Mouse (Mus musculus): ENCODE results near the gene Ppcdc.

DNA sequence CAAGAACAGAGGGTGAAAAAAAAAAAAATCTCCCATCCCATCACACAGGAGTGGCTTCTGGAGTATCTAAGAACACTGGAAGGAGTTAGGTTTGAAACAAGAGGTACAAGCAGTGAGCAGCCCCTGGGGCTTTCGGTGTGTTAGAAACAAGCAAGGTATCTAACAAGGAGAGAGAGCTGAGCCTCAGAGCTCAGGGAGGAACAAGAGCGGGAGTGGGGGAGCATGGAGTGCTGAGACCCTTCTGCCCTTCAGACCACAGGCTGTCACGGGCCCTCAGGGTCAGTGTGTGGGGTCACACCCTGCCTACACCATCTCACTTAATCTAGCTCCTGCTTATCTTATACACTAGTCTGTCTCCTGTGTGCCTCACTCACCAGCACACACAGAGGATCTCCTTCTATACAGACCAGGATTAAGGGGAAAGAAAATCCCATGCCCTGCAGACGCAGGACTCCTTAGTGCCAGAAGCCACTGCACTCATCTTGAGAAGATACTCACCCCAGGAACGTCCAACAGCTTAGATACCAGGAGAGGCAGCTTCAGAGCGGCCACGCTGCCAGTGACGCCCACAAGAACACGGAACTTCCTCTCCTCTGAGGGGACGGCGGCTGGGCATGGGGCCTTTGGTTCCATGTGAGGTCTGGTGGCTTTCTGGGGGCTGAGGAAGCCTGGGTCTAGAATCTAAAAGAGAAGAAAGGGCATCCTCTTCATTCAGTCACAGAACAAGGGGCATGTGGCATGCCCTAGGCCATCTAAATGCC lies 5.3 kb downstream of the Ppcdc start:
- TF ChIP-seq USF1 (IDR thresholded peaks at IDR 0.05; ENCODE audit: low read depth, low read length) (no peak), CTCF (conservative IDR thresholded peaks at IDR 0.05 in 1 of 2, IDR thresholded peaks at IDR 0.05 in 1 of 2; ENCODE audit: low read depth in 2 of 2, low read length in 2 of 2) (no peak), POLR2A (IDR thresholded peaks at IDR 0.05; ENCODE audit: low read depth, low read length) (no peak)
